Mouse (Mus musculus): ENCODE data around the gene Sned1. TPM values are rescaled to one million over a fixed set of nuclear protein-coding genes. Genes with fewer than 3 reads are reported as not detected.

Sned1 gene
- polyA plus RNA-seq (2012; fragmentation: generic; extraction: Trizol): 100 to 1,000 TPM in 1 of 2 experiments, under 1 TPM in 1; 0.06 to 167 TPM

GRCm38 (mm10) chr1:93235576-93236544 lies at the start of gene Sned1:
TSS of gene Sned1 (plus strand) at chr1:93235841.

GRCm38 (mm10) chr1:93305581-93306337 lies 70.1 kb downstream of the Sned1 start, which contains the start of gene Mterf4:
TSS of gene Mterf4 (minus strand) at chr1:93305915.

GRCm38 (mm10) chr1:93342648-93343503 lies 107.2 kb downstream of the Sned1 start, which contains the start of the genes Ppp1r7 and Pask:
TSS of gene Ppp1r7 (plus strand) at chr1:93342854.
TSS of gene Pask (minus strand) at chr1:93343482.

Other genes starting within 250 kb of the Sned1 start
- not detected for gene Aqp12, start 229.5 kb upstream of the Sned1 start, polyA plus RNA-seq (2012; fragmentation: generic; extraction: Trizol)
- under 1 TPM in 1 of 2 experiments, not detected in 1; 0.01 TPM for gene Kif1a, start 133.9 kb upstream of the Sned1 start, polyA plus RNA-seq (2012; fragmentation: generic; extraction: Trizol)
- under 1 TPM in 1 of 2 experiments, not detected in 1; 0.19 TPM for gene Agxt, start 100.6 kb upstream of the Sned1 start, polyA plus RNA-seq (2012; fragmentation: generic; extraction: Trizol)
- under 1 TPM in 1 of 2 experiments, not detected in 1; 0.18 TPM for gene 2310007B03Rik, start 74.9 kb upstream of the Sned1 start, polyA plus RNA-seq (2012; fragmentation: generic; extraction: Trizol)
- gene Crocc2, start 67.1 kb upstream of the Sned1 start, polyA plus RNA-seq (2012; fragmentation: generic; extraction: Trizol): 1 to 10 TPM in 1 of 2 experiments, under 1 TPM in 1; 0.01 to 8.1 TPM
- gene Mterf4, start 70.1 kb downstream of the Sned1 start, polyA plus RNA-seq (2012; fragmentation: generic; extraction: Trizol): 100 to 1,000 TPM in 1 of 2 experiments, 1 to 10 TPM in 1; 6.4 to 247 TPM
- 10 to 100 TPM in 1 of 2 experiments, 1 to 10 TPM in 1; 4.2 to 14.6 TPM for gene Ppp1r7, start 107.0 kb downstream of the Sned1 start, polyA plus RNA-seq (2012; fragmentation: generic; extraction: Trizol)
- gene Pask, start 107.6 kb downstream of the Sned1 start, polyA plus RNA-seq (2012; fragmentation: generic; extraction: Trizol): 10 to 100 TPM in 1 of 2 experiments, 1 to 10 TPM in 1; 4.1 to 11.0 TPM
- under 1 TPM in 1 of 2 experiments, not detected in 1; 0.02 TPM for gene Ano7, start 138.1 kb downstream of the Sned1 start, polyA plus RNA-seq (2012; fragmentation: generic; extraction: Trizol)
- 100 to 1,000 TPM in 1 of 2 experiments, 10 to 100 TPM in 1; 24.8 to 171 TPM for gene Hdlbp, start 243.0 kb downstream of the Sned1 start, polyA plus RNA-seq (2012; fragmentation: generic; extraction: Trizol)